Mouse (Mus musculus): ENCODE data around the gene D1Pas1. TPM values are rescaled to one million over a fixed set of nuclear protein-coding genes. Genes with fewer than 3 reads are reported as not detected.

D1Pas1 gene
- not detected for polyA plus RNA-seq (2017; shearing (Covaris generic))

GRCm38 (mm10) chr1:186967201-186967812, at the start of gene D1Pas1:
TSS of gene D1Pas1 (plus strand) at chr1:186967416.

Other genes with a start within 250 kb of the D1Pas1 start
- gene Rrp15, start 218.1 kb upstream of the D1Pas1 start, polyA plus RNA-seq (2017; shearing (Covaris generic)), result 48.6 TPM
- not detected for gene Spata17, start 248.0 kb downstream of the D1Pas1 start, polyA plus RNA-seq (2017; shearing (Covaris generic))
- gene Gpatch2, start 248.1 kb downstream of the D1Pas1 start, polyA plus RNA-seq (2017; shearing (Covaris generic)), result 38.1 TPM

Measured in CD4-positive, CD25-positive, alpha-beta regulatory T cell, adult 9 weeks (primary cell).